Mouse (Mus musculus): ENCODE measurements around the gene Golga1. TPM values are rescaled to one million over a fixed set of nuclear protein-coding genes. Genes with fewer than 3 reads are reported as not detected.
A peak's percentile ranks its signal among the peaks of the same experiment; 100 is the strongest.

Golga1 gene
- polyA plus RNA-seq, 1 experiment from 2014 or later, result 9.9 TPM

- H3K4me1 ChIP-seq (ENCODE audit: insufficient read depth), result peaks cover 56% of the 10 kb centered on the region
- ATAC-seq (no peak), DNase-seq (peak; percentile 55)
- H3K4me2 ChIP-seq (ENCODE audit: low read depth, low read length), result peak overlapping the region; percentile 96
- H3K9ac ChIP-seq (replicated peaks), result peak overlapping the region; percentile 83
- peak overlapping the region; percentile 68 for H3K4me3 ChIP-seq (ENCODE audit: low read depth, low read length)
- no peaks in the 10 kb centered on the region for H3K9me3 ChIP-seq (ENCODE audit: low read length)
- no peaks in the 10 kb centered on the region for H3K27me3 ChIP-seq (ENCODE audit: insufficient read depth, low read length)
- peaks cover 24% of the 10 kb centered on the region for H3K36me3 ChIP-seq (replicated peaks; ENCODE audit: insufficient read depth, low read length)
- H3K27ac ChIP-seq (ENCODE audit: low read depth), result peak overlapping the region; percentile 89
- TF ChIP-seq EP300 (IDR thresholded peaks at IDR 0.05; ENCODE audit: low read depth), result peak; percentile 38; the same call in 1 of the 2 replicates
- TF ChIP-seq CTCF (IDR thresholded peaks at IDR 0.05; ENCODE audit: low read depth), result no peak
- WGBS (ENCODE audit: insufficient replicate concordance), result 3% methylated on average over 3 of the region's 3 CpGs
Measured at GRCm38 (mm10) chr2:39008954-39009365, 56.4 kb downstream of the Golga1 start.

GRCm38 (mm10) chr2:39008350-39008851, 56.9 kb downstream of the Golga1 start:
- peak overlapping the region; percentile 89 for H3K27ac ChIP-seq (ENCODE audit: low read depth)
- peaks cover 23% of the 10 kb centered on the region for H3K36me3 ChIP-seq (replicated peaks; ENCODE audit: insufficient read depth, low read length)
- no peaks in the 10 kb centered on the region for H3K9me3 ChIP-seq (ENCODE audit: low read length)
- peak overlapping the region; percentile 83 for H3K9ac ChIP-seq (replicated peaks)
- peak; percentile 40 for DNase-seq
- H3K4me2 ChIP-seq (ENCODE audit: low read depth, low read length), result peak overlapping the region; percentile 96
- peaks cover 61% of the 10 kb centered on the region for H3K4me1 ChIP-seq (ENCODE audit: insufficient read depth)
- ATAC-seq, result peak; percentile 35
- H3K4me3 ChIP-seq (ENCODE audit: low read depth, low read length), result peak overlapping the region; percentile 68
- TF ChIP-seq EP300 (IDR thresholded peaks at IDR 0.05; ENCODE audit: low read depth) (no peak), CTCF (IDR thresholded peaks at IDR 0.05; ENCODE audit: low read depth) (no peak)
- WGBS (ENCODE audit: insufficient replicate concordance), result under 1% methylated on average over 21 of the region's 25 CpGs
- H3K27me3 ChIP-seq (ENCODE audit: insufficient read depth, low read length), result no peaks in the 10 kb centered on the region

- peaks cover 22% of the 10 kb centered on the region for H3K36me3 ChIP-seq (replicated peaks; ENCODE audit: insufficient read depth, low read length)
- peak overlapping the region; percentile 83 for H3K9ac ChIP-seq (replicated peaks)
- 0 out of 2 replicates have a peak, but pooled peaks have one; percentile 43 for TF ChIP-seq EP300 (IDR thresholded peaks at IDR 0.05; ENCODE audit: low read depth)
- peak; percentile 21; the same call in 1 of the 2 replicates for TF ChIP-seq CTCF (IDR thresholded peaks at IDR 0.05; ENCODE audit: low read depth)
- peak overlapping the region; percentile 96 for H3K4me2 ChIP-seq (ENCODE audit: low read depth, low read length)
- peak; percentile 97 for DNase-seq
- H3K4me1 ChIP-seq (ENCODE audit: insufficient read depth), result peaks cover 65% of the 10 kb centered on the region
- no peaks in the 10 kb centered on the region for H3K9me3 ChIP-seq (ENCODE audit: low read length)
- ATAC-seq, result peak; percentile 85
- peak overlapping the region; percentile 89 for H3K27ac ChIP-seq (ENCODE audit: low read depth)
- under 1% methylated on average over 44 of the region's 44 CpGs for WGBS (ENCODE audit: insufficient replicate concordance)
- no peaks in the 10 kb centered on the region for H3K27me3 ChIP-seq (ENCODE audit: insufficient read depth, low read length)
- peak overlapping the region; percentile 68 for H3K4me3 ChIP-seq (ENCODE audit: low read depth, low read length)
Measured at GRCm38 (mm10) chr2:39007865-39008264, 57.5 kb downstream of the Golga1 start.

GRCm38 (mm10) chr2:39006149-39006730, 59.1 kb downstream of the Golga1 start:
- ATAC-seq (no peak), DNase-seq (no peak)
- no peak overlapping the region for H3K27ac ChIP-seq (ENCODE audit: low read depth)
- H3K27me3 ChIP-seq (ENCODE audit: insufficient read depth, low read length), result no peaks in the 10 kb centered on the region
- TF ChIP-seq EP300 (IDR thresholded peaks at IDR 0.05; ENCODE audit: low read depth), result no peak
- TF ChIP-seq CTCF (IDR thresholded peaks at IDR 0.05; ENCODE audit: low read depth), result no peak
- 81% methylated on average over 14 of the region's 14 CpGs for WGBS (ENCODE audit: insufficient replicate concordance)
- H3K36me3 ChIP-seq (replicated peaks; ENCODE audit: insufficient read depth, low read length), result peaks cover 26% of the 10 kb centered on the region
- H3K4me3 ChIP-seq (ENCODE audit: low read depth, low read length), result peak overlapping the region; percentile 93; the same call in 1 of the 2 replicates
- H3K4me2 ChIP-seq (ENCODE audit: low read depth, low read length), result peak overlapping the region; percentile 92
- no peaks in the 10 kb centered on the region for H3K9me3 ChIP-seq (ENCODE audit: low read length)
- 0 out of 2 replicates have a peak overlapping the region, but pooled peaks have one; percentile 16 for H3K9ac ChIP-seq (replicated peaks)
- peaks cover 65% of the 10 kb centered on the region for H3K4me1 ChIP-seq (ENCODE audit: insufficient read depth)

- Histone ChIP-seq H3K9me3 (ENCODE audit: low read length) (no peaks in the 10 kb centered on the region), H3K36me3 (replicated peaks; ENCODE audit: insufficient read depth, low read length) (peaks cover 28% of the 10 kb centered on the region)
- WGBS (ENCODE audit: insufficient replicate concordance), result 10% methylated on average over 15 of the region's 15 CpGs
Measured at GRCm38 (mm10) chr2:39005574-39006079, 59.7 kb downstream of the Golga1 start, which contains the start of gene Rpl35. Gene Rpl35, minus strand, starts transcription at chr2:39005624.

GRCm38 (mm10) chr2:39004880-39005435, 60.4 kb downstream of the Golga1 start, which contains the start of gene Arpc5l:
Gene Arpc5l, plus strand, starts transcription at chr2:39005348.
- no peak for TF ChIP-seq EP300 (IDR thresholded peaks at IDR 0.05; ENCODE audit: low read depth)
- TF ChIP-seq CTCF (IDR thresholded peaks at IDR 0.05; ENCODE audit: low read depth), result no peak
- H3K27me3 ChIP-seq (ENCODE audit: insufficient read depth, low read length), result no peaks in the 10 kb centered on the region
- H3K4me2 ChIP-seq (ENCODE audit: low read depth, low read length), result peak within 1 kb of the TSS; percentile 92
- H3K27ac ChIP-seq (ENCODE audit: low read depth), result peak within 1 kb of the TSS; percentile 87
- DNase-seq (peak; percentile 94), ATAC-seq (peak; percentile 80)
- peaks cover 54% of the 10 kb centered on the region for H3K4me1 ChIP-seq (ENCODE audit: insufficient read depth)
- H3K4me3 ChIP-seq (ENCODE audit: low read depth, low read length), result peak within 1 kb of the TSS; percentile 93
- no peaks in the 10 kb centered on the region for H3K9me3 ChIP-seq (ENCODE audit: low read length)
- under 1% methylated on average over 53 of the region's 58 CpGs for WGBS (ENCODE audit: insufficient replicate concordance)
- H3K36me3 ChIP-seq (replicated peaks; ENCODE audit: insufficient read depth, low read length), result peaks cover 35% of the 10 kb centered on the region
- peak within 1 kb of the TSS; percentile 89 for H3K9ac ChIP-seq (replicated peaks)

More at GRCm38 (mm10) chr2:39005574-39006079, 59.7 kb downstream of the Golga1 start, which contains the start of gene Rpl35:
- peak; percentile 75 for DNase-seq
- TF ChIP-seq EP300 (IDR thresholded peaks at IDR 0.05; ENCODE audit: low read depth), result no peak
- TF ChIP-seq CTCF (IDR thresholded peaks at IDR 0.05; ENCODE audit: low read depth), result peak; percentile 62
- peak within 1 kb of the TSS; percentile 92 for H3K4me2 ChIP-seq (ENCODE audit: low read depth, low read length)
- peak within 1 kb of the TSS; percentile 93 for H3K4me3 ChIP-seq (ENCODE audit: low read depth, low read length)
- H3K27ac ChIP-seq (ENCODE audit: low read depth), result peak within 1 kb of the TSS; percentile 87
- H3K9ac ChIP-seq (replicated peaks), result peak within 1 kb of the TSS; percentile 89
- no peak for ATAC-seq
- H3K4me1 ChIP-seq (ENCODE audit: insufficient read depth), result peaks cover 59% of the 10 kb centered on the region
- no peaks in the 10 kb centered on the region for H3K27me3 ChIP-seq (ENCODE audit: insufficient read depth, low read length)

Data from liver, postnatal 0 days (tissue).